Mouse (Mus musculus): ENCODE results near the gene Pwp2. TPM values are rescaled to one million over a fixed set of nuclear protein-coding genes. Genes with fewer than 3 reads are reported as not detected.

Pwp2 gene
- polyA plus RNA-seq (2015; fragmentation: Nextera tagmentation; extraction: Ambion mirVana) = 4.2 TPM in 2 replicates

DNA sequence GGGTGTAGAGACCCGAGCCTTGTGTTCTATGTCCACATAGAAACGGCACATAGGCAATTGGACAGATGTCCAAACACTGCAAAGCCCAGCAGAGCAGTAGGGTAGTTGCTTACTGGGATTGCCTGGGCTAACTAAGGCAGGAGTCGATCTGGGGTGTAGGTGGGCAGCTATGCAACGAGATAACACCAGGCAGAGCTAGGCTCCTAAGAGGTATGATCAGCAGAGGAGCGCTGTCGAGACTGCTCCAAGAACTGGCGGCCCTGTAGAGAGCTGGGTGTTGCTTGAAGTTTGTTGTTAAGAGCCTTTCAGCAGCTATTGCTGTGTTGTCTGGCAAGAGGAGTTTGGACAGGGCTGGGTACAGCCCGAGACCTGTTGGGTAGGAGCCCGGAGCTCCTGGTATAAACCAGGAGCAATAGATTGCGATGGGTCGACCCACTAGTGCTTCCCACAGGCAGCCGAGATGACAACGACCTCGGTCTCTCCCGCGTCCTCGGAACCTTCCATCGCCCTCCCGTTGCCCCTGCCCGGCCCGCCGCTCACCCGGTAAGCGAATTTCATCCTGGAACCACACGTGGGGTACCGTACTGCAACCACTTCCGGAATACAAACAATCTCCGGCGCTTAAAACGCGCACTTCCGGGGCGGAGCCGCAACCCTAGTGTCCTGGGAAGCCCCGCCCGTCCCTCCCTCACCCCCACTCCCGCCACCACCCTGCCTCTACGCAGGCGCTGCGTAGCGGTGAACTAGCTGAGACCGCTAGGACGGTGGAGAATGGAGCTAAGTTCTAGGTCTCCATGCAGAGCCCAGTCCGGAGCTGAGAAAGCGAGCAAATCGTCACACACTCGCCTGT lies at the start of gene Pwp2:
Gene Pwp2, minus strand, starts transcription at position 619 of the 850 bp plus-strand sequence.
- H3K27ac ChIP-seq (ENCODE audit: low read depth, low read length) = peak within 1 kb of the TSS; percentile 62
- peaks cover 4% of the 10 kb centered on the region for H3K4me1 ChIP-seq (replicated peaks; ENCODE audit: control insufficient read depth, insufficient read depth, low read length)
- no peaks in the 10 kb centered on the region for H3K27me3 ChIP-seq (replicated peaks; ENCODE audit: control insufficient read depth, insufficient read depth, low read length)
- TF ChIP-seq CTCF (IDR thresholded peaks at IDR 0.05; ENCODE audit: low read depth) = no peak
- WGBS = under 1% methylated on average over 47 of the region's 47 CpGs
- no peaks in the 10 kb centered on the region for H3K9me3 ChIP-seq (ENCODE audit: control insufficient read depth)
- peaks cover 54% of the 10 kb centered on the region for H3K36me3 ChIP-seq (ENCODE audit: control insufficient read depth, insufficient read depth)
- H3K9ac ChIP-seq (ENCODE audit: low read depth, low read length) = peak within 1 kb of the TSS; percentile 54
- ATAC-seq = peak; percentile 93
- peak within 1 kb of the TSS; percentile 93 for H3K4me2 ChIP-seq (replicated peaks; ENCODE audit: low read depth)
- peak within 1 kb of the TSS; percentile 80 for H3K4me3 ChIP-seq (ENCODE audit: low read depth, low read length)

DNA sequence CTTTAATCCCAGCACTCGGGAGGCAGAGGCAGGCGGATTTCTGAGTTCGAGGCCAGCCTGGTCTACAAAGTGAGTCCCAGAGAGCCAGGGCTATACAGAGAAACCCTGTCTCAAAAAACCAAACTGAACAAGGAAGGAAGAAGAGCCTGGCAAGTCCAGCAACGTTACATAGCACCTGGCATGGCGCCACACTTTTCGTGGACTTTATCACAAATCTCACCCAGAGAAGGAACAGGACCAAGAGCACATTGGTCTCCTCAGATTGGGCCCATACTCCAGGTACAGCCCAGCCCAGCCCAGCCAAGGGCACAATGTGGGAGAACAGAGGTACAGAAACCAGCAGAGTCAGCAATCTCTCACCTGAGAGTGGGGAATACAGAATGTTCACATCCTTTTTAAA lies 48.8 kb upstream of the Pwp2 start:
- 64% methylated on average over 6 of the region's 6 CpGs for WGBS
- Histone ChIP-seq H3K27me3 (replicated peaks; ENCODE audit: control insufficient read depth, insufficient read depth, low read length) (no peaks in the 10 kb centered on the region), H3K9ac (ENCODE audit: low read depth, low read length) (no peak overlapping the region), H3K4me2 (replicated peaks; ENCODE audit: low read depth) (no peak overlapping the region), H3K9me3 (ENCODE audit: control insufficient read depth) (no peaks in the 10 kb centered on the region), H3K36me3 (ENCODE audit: control insufficient read depth, insufficient read depth) (peaks cover 13% of the 10 kb centered on the region), H3K4me3 (ENCODE audit: low read depth, low read length) (no peak overlapping the region), H3K27ac (ENCODE audit: low read depth, low read length) (no peak overlapping the region), H3K4me1 (replicated peaks; ENCODE audit: control insufficient read depth, insufficient read depth, low read length) (no peaks in the 10 kb centered on the region)
- ATAC-seq = 0 out of 2 replicates have a peak, but pooled peaks have one; percentile 23
- TF ChIP-seq CTCF (IDR thresholded peaks at IDR 0.05; ENCODE audit: low read depth) = no peak

DNA sequence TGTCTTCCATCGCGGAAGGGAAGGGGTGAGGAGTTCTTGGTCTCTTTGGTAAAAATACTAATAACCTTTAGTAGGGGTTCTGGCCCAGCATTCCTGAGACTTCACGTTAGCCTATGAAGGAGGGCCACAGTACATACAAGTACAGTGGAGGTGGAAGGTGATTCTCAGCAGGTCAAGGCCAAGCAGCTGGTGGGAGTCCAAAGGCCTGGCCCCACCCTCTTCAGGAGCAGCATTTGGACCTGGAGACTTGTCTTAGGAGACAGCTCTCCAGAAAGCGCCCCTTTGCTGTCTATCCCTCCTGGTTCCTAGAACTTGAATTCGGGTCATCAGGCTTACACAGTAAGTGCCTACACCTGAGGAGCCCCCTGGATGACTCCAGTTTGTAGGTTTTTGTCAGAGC lies 48.2 kb upstream of the Pwp2 start:
- Histone ChIP-seq H3K36me3 (ENCODE audit: control insufficient read depth, insufficient read depth) (peaks cover 13% of the 10 kb centered on the region), H3K27me3 (replicated peaks; ENCODE audit: control insufficient read depth, insufficient read depth, low read length) (no peaks in the 10 kb centered on the region), H3K27ac (ENCODE audit: low read depth, low read length) (no peak overlapping the region), H3K4me3 (ENCODE audit: low read depth, low read length) (no peak overlapping the region), H3K9me3 (ENCODE audit: control insufficient read depth) (no peaks in the 10 kb centered on the region), H3K4me2 (replicated peaks; ENCODE audit: low read depth) (no peak overlapping the region), H3K4me1 (replicated peaks; ENCODE audit: control insufficient read depth, insufficient read depth, low read length) (no peaks in the 10 kb centered on the region), H3K9ac (ENCODE audit: low read depth, low read length) (no peak overlapping the region)
- 0 out of 2 replicates have a peak, but pooled peaks have one; percentile 18 for ATAC-seq
- 76% methylated on average over 5 of the region's 5 CpGs for WGBS
- TF ChIP-seq CTCF (IDR thresholded peaks at IDR 0.05; ENCODE audit: low read depth) = no peak

DNA sequence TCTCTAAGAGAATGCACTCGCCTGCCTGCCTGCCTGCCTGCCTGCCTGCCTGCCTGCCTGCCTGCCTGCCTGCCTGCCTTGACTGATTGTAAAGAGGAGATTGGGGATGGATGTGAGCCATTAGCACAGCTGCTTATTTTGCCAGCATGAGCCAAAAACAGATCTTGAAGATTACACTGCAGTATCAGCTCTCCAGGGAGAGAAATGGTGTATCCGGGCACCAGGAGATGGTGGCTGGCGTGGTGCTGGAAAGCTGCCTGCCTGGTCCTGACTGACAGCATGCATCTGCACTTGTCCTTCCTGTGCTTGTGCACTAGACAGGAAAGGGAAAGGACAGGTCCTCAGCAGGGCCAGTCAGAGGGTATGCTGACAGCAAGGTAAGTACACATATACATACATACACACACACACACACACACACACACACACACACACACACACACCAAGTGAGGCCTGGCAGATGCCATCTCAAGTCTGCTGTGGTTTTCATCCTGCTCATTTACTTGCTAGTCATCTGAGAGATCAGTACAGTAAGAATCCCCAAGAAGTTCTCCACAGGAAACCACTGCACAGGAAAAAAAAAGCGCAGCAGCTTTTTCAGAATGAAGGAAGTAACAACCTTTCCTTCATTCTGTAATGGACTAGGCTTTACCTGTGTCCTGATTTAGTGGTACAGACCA lies 47.5 kb upstream of the Pwp2 start:
- Histone ChIP-seq H3K4me2 (replicated peaks; ENCODE audit: low read depth) (no peak overlapping the region), H3K27me3 (replicated peaks; ENCODE audit: control insufficient read depth, insufficient read depth, low read length) (no peaks in the 10 kb centered on the region), H3K4me3 (ENCODE audit: low read depth, low read length) (no peak overlapping the region), H3K36me3 (ENCODE audit: control insufficient read depth, insufficient read depth) (peaks cover 16% of the 10 kb centered on the region), H3K4me1 (replicated peaks; ENCODE audit: control insufficient read depth, insufficient read depth, low read length) (no peaks in the 10 kb centered on the region), H3K27ac (ENCODE audit: low read depth, low read length) (no peak overlapping the region), H3K9me3 (ENCODE audit: control insufficient read depth) (no peaks in the 10 kb centered on the region), H3K9ac (ENCODE audit: low read depth, low read length) (no peak overlapping the region)
- TF ChIP-seq CTCF (IDR thresholded peaks at IDR 0.05; ENCODE audit: low read depth) = no peak
- WGBS = 97% methylated on average over 4 of the region's 4 CpGs
- no peak for ATAC-seq

DNA sequence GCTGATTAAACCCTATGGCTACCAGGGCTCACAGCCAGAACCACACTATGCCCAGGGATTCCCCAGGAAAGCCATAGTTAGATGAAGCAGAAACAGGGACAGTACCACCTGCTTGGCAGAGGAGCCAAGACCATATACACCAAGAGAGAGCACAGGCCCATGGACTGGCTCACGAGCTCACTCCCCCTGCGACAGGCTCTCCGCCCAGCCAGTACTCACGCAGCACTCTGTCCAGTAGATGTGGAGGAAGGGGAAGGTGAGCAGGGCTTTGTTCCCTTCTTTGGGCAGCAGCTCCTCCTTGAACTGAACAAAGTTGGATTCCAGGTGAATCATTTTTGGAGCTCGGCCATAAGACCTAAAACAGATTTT lies 43.6 kb upstream of the Pwp2 start:
- Histone ChIP-seq H3K4me2 (replicated peaks; ENCODE audit: low read depth) (no peak overlapping the region; the same call in 1 of the 2 replicates), H3K36me3 (ENCODE audit: control insufficient read depth, insufficient read depth) (peaks cover 16% of the 10 kb centered on the region), H3K9me3 (ENCODE audit: control insufficient read depth) (no peaks in the 10 kb centered on the region), H3K4me3 (ENCODE audit: low read depth, low read length) (no peak overlapping the region), H3K4me1 (replicated peaks; ENCODE audit: control insufficient read depth, insufficient read depth, low read length) (no peaks in the 10 kb centered on the region; the same call in 1 of the 2 replicates), H3K9ac (ENCODE audit: low read depth, low read length) (no peak overlapping the region), H3K27ac (ENCODE audit: low read depth, low read length) (peak overlapping the region; percentile 84), H3K27me3 (replicated peaks; ENCODE audit: control insufficient read depth, insufficient read depth, low read length) (no peaks in the 10 kb centered on the region)
- TF ChIP-seq CTCF (IDR thresholded peaks at IDR 0.05; ENCODE audit: low read depth) = no peak
- WGBS = 50% methylated on average over 5 of the region's 5 CpGs
- peak; percentile 31 for ATAC-seq

DNA sequence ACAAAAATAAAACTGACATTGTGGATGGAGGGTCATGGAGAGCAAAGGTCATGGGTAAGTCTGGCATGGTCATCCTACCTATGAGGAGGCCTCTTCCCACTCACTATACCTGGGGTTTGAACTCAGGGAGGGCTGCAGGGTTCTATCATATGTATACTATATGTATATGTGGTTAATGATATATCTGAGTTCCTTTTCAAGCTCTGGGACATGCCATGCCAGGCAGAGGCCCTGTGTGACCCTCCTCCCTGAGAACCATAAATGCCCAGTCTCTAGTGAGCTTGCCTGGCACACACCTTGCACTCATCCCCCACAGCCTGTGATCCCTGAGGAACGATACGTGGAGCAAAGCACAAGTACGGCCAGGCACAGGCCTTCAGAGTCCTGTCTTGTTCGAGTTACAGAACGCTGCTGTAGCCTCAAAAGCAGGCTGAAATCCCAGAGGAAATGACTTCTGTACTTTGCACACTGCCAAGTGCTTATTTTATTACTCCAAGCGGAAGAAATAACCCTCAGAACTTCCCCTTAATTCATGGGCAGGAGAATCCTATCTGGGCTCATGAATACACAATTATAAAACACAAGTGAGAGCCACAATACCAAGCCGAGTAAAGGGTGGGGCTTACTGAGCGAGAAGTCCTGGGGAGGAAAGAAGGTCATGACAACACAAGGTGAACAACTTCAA lies 43.1 kb upstream of the Pwp2 start:
- peak; percentile 87 for ATAC-seq
- Histone ChIP-seq H3K9me3 (ENCODE audit: control insufficient read depth) (no peaks in the 10 kb centered on the region), H3K27ac (ENCODE audit: low read depth, low read length) (peak overlapping the region; percentile 84), H3K4me2 (replicated peaks; ENCODE audit: low read depth) (peak overlapping the region; percentile 6), H3K9ac (ENCODE audit: low read depth, low read length) (no peak overlapping the region), H3K27me3 (replicated peaks; ENCODE audit: control insufficient read depth, insufficient read depth, low read length) (no peaks in the 10 kb centered on the region), H3K36me3 (ENCODE audit: control insufficient read depth, insufficient read depth) (peaks cover 20% of the 10 kb centered on the region), H3K4me3 (ENCODE audit: low read depth, low read length) (no peak overlapping the region), H3K4me1 (replicated peaks; ENCODE audit: control insufficient read depth, insufficient read depth, low read length) (no peaks in the 10 kb centered on the region; the same call in 1 of the 2 replicates)
- no peak for TF ChIP-seq CTCF (IDR thresholded peaks at IDR 0.05; ENCODE audit: low read depth)
- WGBS = 40% methylated on average over 8 of the region's 8 CpGs
